Mouse (Mus musculus): ENCODE measurements around the gene Slc4a11. TPM values are rescaled to one million over a fixed set of nuclear protein-coding genes. Genes with fewer than 3 reads are reported as not detected.

Slc4a11 gene
- polyA plus RNA-seq, 1 experiment from 2014 or later: 0.13 TPM

- Histone ChIP-seq H3K9ac (no peak overlapping the region), H3K36me3 (peaks cover 87% of the 10 kb centered on the region), H3K4me2 (no peak overlapping the region), H3K27me3 (replicated peaks) (no peaks in the 10 kb centered on the region), H3K27ac (ENCODE audit: poor library complexity, severe bottlenecking) (no peak overlapping the region), H3K4me3 (no peak overlapping the region), H3K4me1 (replicated peaks) (no peaks in the 10 kb centered on the region), H3K9me3 (replicated peaks) (no peaks in the 10 kb centered on the region)
- no peak for ATAC-seq (ENCODE audit: insufficient number of reproducible peaks, low FRiP score)
- WGBS: 90% methylated on average over 6 of the region's 6 CpGs
Observed at GRCm38 (mm10) chr2:130679899-130680298, 17.4 kb downstream of the Slc4a11 start.

- H3K27me3 ChIP-seq (replicated peaks): no peaks in the 10 kb centered on the region
- 93% methylated on average over 12 of the region's 12 CpGs for WGBS
- no peak for ATAC-seq (ENCODE audit: insufficient number of reproducible peaks, low FRiP score)
Observed at GRCm38 (mm10) chr2:130679154-130679553, 18.2 kb downstream of the Slc4a11 start.

GRCm38 (mm10) chr2:130677211-130677610, 20.1 kb downstream of the Slc4a11 start:
- ATAC-seq (ENCODE audit: insufficient number of reproducible peaks, low FRiP score): no peak
- H3K4me3 ChIP-seq: no peak overlapping the region
- no peaks in the 10 kb centered on the region for H3K9me3 ChIP-seq (replicated peaks)
- no peak overlapping the region for H3K4me2 ChIP-seq
- H3K36me3 ChIP-seq: peaks cover 96% of the 10 kb centered on the region
- WGBS: 77% methylated on average over 10 of the region's 10 CpGs
- no peaks in the 10 kb centered on the region for H3K4me1 ChIP-seq (replicated peaks)
- no peak overlapping the region for H3K27ac ChIP-seq (ENCODE audit: poor library complexity, severe bottlenecking)
- H3K27me3 ChIP-seq (replicated peaks): no peaks in the 10 kb centered on the region
- H3K9ac ChIP-seq: no peak overlapping the region

More at GRCm38 (mm10) chr2:130679154-130679553, 18.2 kb downstream of the Slc4a11 start:
- H3K9me3 ChIP-seq (replicated peaks): no peaks in the 10 kb centered on the region
- H3K4me3 ChIP-seq: no peak overlapping the region
- peaks cover 92% of the 10 kb centered on the region for H3K36me3 ChIP-seq
- H3K27ac ChIP-seq (ENCODE audit: poor library complexity, severe bottlenecking): no peak overlapping the region
- H3K9ac ChIP-seq: no peak overlapping the region
- no peak overlapping the region for H3K4me2 ChIP-seq
- H3K4me1 ChIP-seq (replicated peaks): no peaks in the 10 kb centered on the region

- H3K27ac ChIP-seq (ENCODE audit: poor library complexity, severe bottlenecking): peak within 1 kb of the TSS; percentile 40; the same call in 1 of the 2 replicates
- WGBS: under 1% methylated on average over 31 of the region's 31 CpGs
- ATAC-seq (ENCODE audit: insufficient number of reproducible peaks, low FRiP score): peak; percentile 74
- peak within 1 kb of the TSS; percentile 79 for H3K4me3 ChIP-seq
- H3K9me3 ChIP-seq (replicated peaks): no peaks in the 10 kb centered on the region
- H3K4me1 ChIP-seq (replicated peaks): peaks cover 23% of the 10 kb centered on the region
- H3K9ac ChIP-seq: peak within 1 kb of the TSS; percentile 79
- H3K27me3 ChIP-seq (replicated peaks): no peaks in the 10 kb centered on the region
- peaks cover 14% of the 10 kb centered on the region for H3K36me3 ChIP-seq
- H3K4me2 ChIP-seq: peak within 1 kb of the TSS; percentile 72
Observed at GRCm38 (mm10) chr2:130667559-130667958, 29.8 kb downstream of the Slc4a11 start, which contains the start of gene Itpa. Itpa (plus strand) TSS chr2:130667610.

- peak within 1 kb of the TSS; percentile 98 for H3K27ac ChIP-seq (ENCODE audit: poor library complexity, severe bottlenecking)
- no peaks in the 10 kb centered on the region for H3K27me3 ChIP-seq (replicated peaks)
- no peaks in the 10 kb centered on the region for H3K9me3 ChIP-seq (replicated peaks)
- H3K4me2 ChIP-seq: peak within 1 kb of the TSS; percentile 69
- ATAC-seq (ENCODE audit: insufficient number of reproducible peaks, low FRiP score): peak; percentile 96
- peaks cover 33% of the 10 kb centered on the region for H3K36me3 ChIP-seq
- WGBS: under 1% methylated on average over 40 of the region's 40 CpGs
- H3K4me1 ChIP-seq (replicated peaks): peaks cover 23% of the 10 kb centered on the region
- H3K9ac ChIP-seq: peak within 1 kb of the TSS; percentile 81
- H3K4me3 ChIP-seq: peak within 1 kb of the TSS; percentile 60
Observed at GRCm38 (mm10) chr2:130664102-130664701, 33.1 kb downstream of the Slc4a11 start, which contains the start of gene Ddrgk1. Ddrgk1 (minus strand) TSS chr2:130664659.

- H3K4me2 ChIP-seq: peak overlapping the region; percentile 69
- no peak for ATAC-seq (ENCODE audit: insufficient number of reproducible peaks, low FRiP score)
- 86% methylated on average over 11 of the region's 11 CpGs for WGBS
Observed at GRCm38 (mm10) chr2:130663342-130663741, 34.0 kb downstream of the Slc4a11 start.

GRCm38 (mm10) chr2:130658530-130658929, 38.8 kb downstream of the Slc4a11 start:
- Histone ChIP-seq H3K4me1 (replicated peaks) (peaks cover 6% of the 10 kb centered on the region), H3K9ac (no peak overlapping the region), H3K4me2 (no peak overlapping the region), H3K4me3 (no peak overlapping the region), H3K27ac (ENCODE audit: poor library complexity, severe bottlenecking) (no peak overlapping the region), H3K36me3 (peaks cover 88% of the 10 kb centered on the region), H3K27me3 (replicated peaks) (no peaks in the 10 kb centered on the region), H3K9me3 (replicated peaks) (no peaks in the 10 kb centered on the region)
- WGBS: 95% methylated on average over 10 of the region's 10 CpGs
- ATAC-seq (ENCODE audit: insufficient number of reproducible peaks, low FRiP score): no peak

More at GRCm38 (mm10) chr2:130663342-130663741, 34.0 kb downstream of the Slc4a11 start:
- Histone ChIP-seq H3K36me3 (peaks cover 41% of the 10 kb centered on the region), H3K27ac (ENCODE audit: poor library complexity, severe bottlenecking) (no peak overlapping the region), H3K4me1 (replicated peaks) (peaks cover 21% of the 10 kb centered on the region), H3K4me3 (peak overlapping the region; percentile 60), H3K9me3 (replicated peaks) (no peaks in the 10 kb centered on the region), H3K27me3 (replicated peaks) (no peaks in the 10 kb centered on the region), H3K9ac (peak overlapping the region; percentile 81)

- 82% methylated on average over 6 of the region's 6 CpGs for WGBS
- no peak overlapping the region for H3K4me3 ChIP-seq
- H3K27me3 ChIP-seq (replicated peaks): no peaks in the 10 kb centered on the region
- H3K4me2 ChIP-seq: no peak overlapping the region
- no peak for ATAC-seq (ENCODE audit: insufficient number of reproducible peaks, low FRiP score)
- H3K4me1 ChIP-seq (replicated peaks): no peaks in the 10 kb centered on the region
- H3K27ac ChIP-seq (ENCODE audit: poor library complexity, severe bottlenecking): no peak overlapping the region
- no peak overlapping the region for H3K9ac ChIP-seq
- H3K36me3 ChIP-seq: peaks cover 96% of the 10 kb centered on the region
- no peaks in the 10 kb centered on the region for H3K9me3 ChIP-seq (replicated peaks)
Observed at GRCm38 (mm10) chr2:130657541-130657940, 39.8 kb downstream of the Slc4a11 start.

GRCm38 (mm10) chr2:130656536-130656935, 40.8 kb downstream of the Slc4a11 start:
- Histone ChIP-seq H3K4me2 (no peak overlapping the region), H3K27me3 (replicated peaks) (no peaks in the 10 kb centered on the region), H3K9ac (no peak overlapping the region), H3K27ac (ENCODE audit: poor library complexity, severe bottlenecking) (no peak overlapping the region), H3K36me3 (peaks cover 91% of the 10 kb centered on the region), H3K4me1 (replicated peaks) (no peaks in the 10 kb centered on the region), H3K4me3 (no peak overlapping the region), H3K9me3 (replicated peaks) (no peaks in the 10 kb centered on the region)
- WGBS: 92% methylated on average over 9 of the region's 9 CpGs
- ATAC-seq (ENCODE audit: insufficient number of reproducible peaks, low FRiP score): no peak

- no peaks in the 10 kb centered on the region for H3K9me3 ChIP-seq (replicated peaks)
- H3K4me3 ChIP-seq: no peak overlapping the region
- ATAC-seq (ENCODE audit: insufficient number of reproducible peaks, low FRiP score): peak; percentile 71; the same call in 1 of the 2 replicates
- no peak overlapping the region for H3K9ac ChIP-seq
- no peak overlapping the region for H3K27ac ChIP-seq (ENCODE audit: poor library complexity, severe bottlenecking)
- no peaks in the 10 kb centered on the region for H3K4me1 ChIP-seq (replicated peaks)
- no peak overlapping the region for H3K4me2 ChIP-seq
- no peaks in the 10 kb centered on the region for H3K27me3 ChIP-seq (replicated peaks)
- H3K36me3 ChIP-seq: peaks cover 89% of the 10 kb centered on the region
- WGBS: 79% methylated on average over 6 of the region's 6 CpGs
Observed at GRCm38 (mm10) chr2:130655660-130656339, 41.5 kb downstream of the Slc4a11 start.

- H3K9me3 ChIP-seq (replicated peaks): no peaks in the 10 kb centered on the region
- no peaks in the 10 kb centered on the region for H3K27me3 ChIP-seq (replicated peaks)
- no peak overlapping the region for H3K27ac ChIP-seq (ENCODE audit: poor library complexity, severe bottlenecking)
- H3K4me1 ChIP-seq (replicated peaks): no peaks in the 10 kb centered on the region
- 69% methylated on average over 1 of the region's 1 CpGs for WGBS
- no peak overlapping the region for H3K4me2 ChIP-seq
- ATAC-seq (ENCODE audit: insufficient number of reproducible peaks, low FRiP score): no peak
- H3K36me3 ChIP-seq: peaks cover 82% of the 10 kb centered on the region
- no peak overlapping the region for H3K9ac ChIP-seq
- no peak overlapping the region for H3K4me3 ChIP-seq
Observed at GRCm38 (mm10) chr2:130653760-130654159, 43.6 kb downstream of the Slc4a11 start.
